Mouse (Mus musculus): Measurements from ENCODE around the gene Mast2.

DNA sequence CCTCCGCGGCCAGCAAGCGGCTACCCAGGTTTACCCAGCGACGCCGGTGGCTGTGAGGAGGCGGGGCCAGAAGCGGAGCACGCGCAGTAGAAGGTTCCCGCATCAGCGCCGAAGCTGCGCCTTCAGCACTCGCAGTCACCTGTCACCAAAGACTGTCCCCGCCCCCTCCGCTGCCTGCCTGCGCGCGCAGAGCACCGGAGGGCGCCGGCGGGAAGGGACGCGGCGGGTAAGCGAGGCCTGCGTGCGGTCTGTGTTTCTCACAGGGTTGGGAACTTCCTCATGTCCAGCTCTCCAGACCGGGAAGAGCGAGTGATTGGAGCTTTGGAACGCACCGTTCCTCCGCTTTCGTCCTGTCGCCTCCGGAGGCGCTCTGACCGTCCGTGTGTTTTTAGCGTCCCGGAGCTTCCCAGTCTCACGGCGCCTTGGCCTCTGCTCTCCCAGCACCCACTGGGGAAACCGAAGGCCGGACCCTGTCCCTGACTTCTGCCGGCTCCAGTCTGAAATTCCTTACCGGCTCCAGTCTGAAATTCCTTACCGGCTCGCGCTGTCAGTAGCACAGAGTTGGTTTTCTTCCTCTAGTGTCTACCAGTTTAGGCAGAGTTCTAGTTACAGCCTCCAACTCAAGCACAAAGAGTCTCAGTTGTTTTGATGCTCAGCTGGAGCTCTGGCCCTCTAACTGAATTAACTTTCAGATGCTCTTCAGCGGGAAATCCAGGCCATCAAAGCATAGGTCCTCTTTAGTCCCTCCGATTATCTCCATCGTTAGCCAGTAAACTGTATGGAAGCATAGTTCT is 43.6 kb upstream of the Mast2 start, which contains the start of gene Ipp:
- TF ChIP-seq CTCF (IDR thresholded peaks at IDR 0.05; ENCODE audit: control insufficient read depth, insufficient read depth, insufficient read length): no peak
- peak; percentile 47 for TF ChIP-seq MAX (IDR thresholded peaks at IDR 0.05)
- TF ChIP-seq USF1 (IDR thresholded peaks at IDR 0.05; ENCODE audit: low read depth): no peak

All from C2C12 (cell line).